Mouse (Mus musculus) myocyte (in vitro differentiated cells): ENCODE results near the gene Mtmr3.

Experiments used
- MAX ChIP-seq: IDR thresholded peaks from one replicate; pipeline ENCODE4 v1.6.1; 2011; ENCODE audit warnings: low read depth, mild to moderate bottlenecking, control low read depth
- USF1 ChIP-seq: IDR thresholded peaks from one replicate; pipeline ENCODE4 v1.6.1; 2011; ENCODE audit warnings: low read depth, mild to moderate bottlenecking, control low read depth, moderate library complexity

GRCm38 (mm10) chr11:4611904-4612303 is 17.2 kb upstream of the Mtmr3 start:
- no peak for TF ChIP-seq MAX
- TF ChIP-seq USF1: no peak
